In genomic region chr5:125179007-125179734, GRCm38 (mm10) we compare ENCODE assay signal across 8 mouse cellular contexts. TPM values are rescaled to one million over a fixed set of nuclear protein-coding genes. Genes with fewer than 3 reads are reported as not detected.
DNase-seq lines count a peak whose midpoint lies in the region; ATAC-seq and TF ChIP-seq lines count a peak whose summit lies in the region.

Gene Ncor2, minus strand, starts transcription at chr5:125179219.

- no peaks in the 10 kb centered on the region for H3K27me3 ChIP-seq in cerebellum, adult 2 months (ENCODE audit: control insufficient read depth, insufficient read depth, low read length)
- H3K27me3 ChIP-seq in lung, postnatal 0 days (replicated peaks; ENCODE audit: insufficient read depth, low read length) = no peaks in the 10 kb centered on the region

- peak; percentile 39 for ATAC-seq in frontal cortex, adult (ENCODE audit: low TSS enrichment)
- ATAC-seq in hematopoietic stem cell, adult 5-6 weeks (replicated peaks in 1 of 2; ENCODE audit: insufficient read depth in 1 of 2, low FRiP score in 2 of 2, low TSS enrichment in 1 of 2, low read depth in 1 of 2, poor library complexity in 2 of 2, severe bottlenecking in 2 of 2) = peak in 1 of 2 experiments; percentile 6; a peak in 1 of 4 replicates
- peak; percentile 84 for ATAC-seq in lung, postnatal 0 days

- DNase-seq in MN1 (ENCODE audit: low spot score) = peak; percentile 95
- DNase-seq in cerebellum, adult 2 months = peak; percentile 82 to 88
- peak; percentile 71 to 87 for DNase-seq in layer of hippocampus, postnatal 10 days (ENCODE audit: low spot score in 2 of 2)
- peak; percentile 90 for DNase-seq in lung, postnatal 0 days (ENCODE audit: low spot score)
- DNase-seq in ovary, postnatal 14 days (ENCODE audit: low spot score) = peak; percentile 73
- DNase-seq in thymus, postnatal 25 days = peak; percentile 82

- no peaks in the 10 kb centered on the region for H3K36me3 ChIP-seq in lung, postnatal 0 days (ENCODE audit: insufficient read depth, low read length)

- peak within 1 kb of the TSS; percentile 93 for H3K4me2 ChIP-seq in lung, postnatal 0 days (replicated peaks; ENCODE audit: low read depth, low read length)

- 1% methylated on average over 82 of the region's 87 CpGs for WGBS in cerebellum, adult 2 months
- under 1% methylated on average over 42 of the region's 87 CpGs for WGBS in lung, postnatal 0 days

- no peaks in the 10 kb centered on the region for H3K9me3 ChIP-seq in lung, postnatal 0 days (ENCODE audit: low read length)

- H3K27ac ChIP-seq in cerebellum, adult 2 months (ENCODE audit: insufficient read depth, low read length) = peak within 1 kb of the TSS; percentile 94
- peak within 1 kb of the TSS; percentile 90 for H3K27ac ChIP-seq in lung, postnatal 0 days (ENCODE audit: low read length)

- TF ChIP-seq EP300 in lung, postnatal 0 days (IDR thresholded peaks at IDR 0.05) = 0 out of 2 replicates have a peak, but pooled peaks have one; percentile 15

- peaks cover 16% of the 10 kb centered on the region for H3K4me1 ChIP-seq in cerebellum, adult 2 months (ENCODE audit: control insufficient read depth, insufficient read depth, low read length)
- peaks cover 27% of the 10 kb centered on the region for H3K4me1 ChIP-seq in lung, postnatal 0 days (ENCODE audit: insufficient read depth, low read depth, low read length)

- TF ChIP-seq POLR2A in cerebellum, adult 2 months (IDR thresholded peaks at IDR 0.05; ENCODE audit: borderline replicate concordance, insufficient read depth, low read length) = no peak

- peak within 1 kb of the TSS; percentile 89 for H3K4me3 ChIP-seq in cerebellum, adult 2 months (replicated peaks; ENCODE audit: insufficient read depth, low read depth, low read length)
- peak within 1 kb of the TSS; percentile 87 for H3K4me3 ChIP-seq in lung, postnatal 0 days (ENCODE audit: low read depth, low read length)

- peak within 1 kb of the TSS; percentile 69 for H3K9ac ChIP-seq in lung, postnatal 0 days (replicated peaks; ENCODE audit: low read depth)

- no peak for TF ChIP-seq CTCF in cerebellum, adult 2 months (IDR thresholded peaks at IDR 0.05; ENCODE audit: borderline replicate concordance, insufficient read depth, low read depth, low read length)
- TF ChIP-seq CTCF in lung, postnatal 0 days (IDR thresholded peaks at IDR 0.05) = no peak

RNA-seq across cellular contexts. Expression of gene Ncor2, which starts in this region (rescaled TPM):
- 86.8 and 93.2 TPM in 2 replicates for polyA plus RNA-seq in cerebellum, adult 2 months (2012; rRNA removed)
- total RNA-seq in hematopoietic stem cell, adult 5-6 weeks (2017) = 10.7 and 13.4 TPM in 2 replicates
- total RNA-seq in layer of hippocampus, postnatal 10 days (2021) = 100 to 1,000 TPM; 171 to 187 TPM
- polyA plus RNA-seq in lung, postnatal 0 days (2015; fragmentation: Nextera tagmentation; extraction: Ambion mirVana) = 20.2 and 23.9 TPM in 2 replicates

Comparison
In these comparisons a context has a peak if more than half of its experiments do, and no peak if none do; other contexts are left out.
1. RNA of gene Ncor2 (total RNA-seq): 171 to 187 TPM in layer of hippocampus, postnatal 10 days; 10.7 to 13.4 TPM in hematopoietic stem cell, adult 5-6 weeks; every median in the first group is over 10 times any median in the second.
2. Peak in every context shown above with its lines, with median percentiles within 50 percentile points of each other: DNase-seq.